Mouse (Mus musculus) thymus, adult 2 months (tissue): ENCODE measurements around the gene Adgrv1.

Experiments used
- CTCF ChIP-seq: fragments of 200-500 bp; IDR thresholded peaks from 2 replicates; pipeline ENCODE4 v1.5.1; 2012; ENCODE audit warnings: mild to moderate bottlenecking, control low read depth, low read length, moderate library complexity, borderline replicate concordance; ENCODE audit not compliant: control insufficient read depth, poor library complexity, insufficient read depth; ENCODE audit errors: extremely low read depth
- POLR2A ChIP-seq: fragments of 200-500 bp; IDR thresholded peaks from 2 replicates; pipeline ENCODE4 v1.6.1; 2012; ENCODE audit warnings: mild to moderate bottlenecking, low read length, control low read depth, moderate library complexity; ENCODE audit not compliant: control insufficient read depth, poor library complexity, insufficient read depth; ENCODE audit errors: extremely low read depth

DNA sequence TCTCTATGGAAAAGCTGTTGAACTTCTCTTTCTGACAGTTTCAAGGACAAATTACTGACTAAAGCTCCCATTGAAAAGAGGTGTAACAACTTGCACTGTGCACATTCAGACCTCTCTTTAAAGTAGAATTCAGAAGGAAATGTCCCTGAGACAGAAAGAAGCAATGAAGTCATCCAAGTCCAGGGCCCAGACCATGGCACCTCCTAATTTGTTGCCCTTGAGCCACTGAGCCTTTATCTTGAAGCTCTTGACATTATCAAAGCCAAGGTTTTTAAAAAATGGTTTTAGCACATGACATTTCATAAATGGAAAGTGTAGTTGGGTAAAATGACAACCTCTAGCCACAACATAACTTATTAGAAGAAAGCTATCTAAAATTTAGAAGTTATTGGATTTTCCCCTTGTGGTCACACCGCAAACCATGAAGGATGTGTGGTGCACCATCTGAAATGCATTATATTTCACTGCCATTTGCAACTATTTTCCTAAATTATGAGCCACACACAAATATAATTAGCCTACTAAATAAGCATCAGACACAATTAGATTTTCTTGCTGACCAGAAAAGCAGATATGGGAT, 352.2 kb downstream of the Adgrv1 start:
- no peak for TF ChIP-seq POLR2A
- TF ChIP-seq CTCF = no peak
